Mouse (Mus musculus) cerebellum, postnatal 4 days (tissue): ENCODE data around the gene Nell2.

Experiments
- DNase-seq, 2 experiments: peaks; one replicate each; pipeline ENCODE4 v3.0.0; 2022; ENCODE audit warnings: low spot score in 2 of 2, mixed read lengths in 1 of 2

The Nell2 gene

DNA sequence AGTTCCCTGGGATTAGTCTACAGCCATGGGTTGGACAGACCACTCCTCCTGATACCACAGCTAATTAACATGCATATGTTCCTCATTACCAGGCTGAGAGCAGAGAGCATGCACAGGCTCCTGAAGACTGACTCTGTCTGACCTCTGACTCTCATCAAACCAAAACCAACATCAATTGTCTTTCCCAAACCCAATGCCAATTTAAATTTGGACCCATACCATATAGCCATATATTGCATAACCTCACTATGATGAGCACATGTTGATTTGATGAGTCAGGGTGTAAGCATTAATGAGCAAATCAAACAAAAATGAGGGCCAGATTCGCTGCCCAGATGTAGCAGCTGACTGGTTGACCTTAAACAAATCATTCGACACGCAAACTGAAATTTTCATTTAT, 51.9 kb downstream of the Nell2 start:
- no peak for DNase-seq

DNA sequence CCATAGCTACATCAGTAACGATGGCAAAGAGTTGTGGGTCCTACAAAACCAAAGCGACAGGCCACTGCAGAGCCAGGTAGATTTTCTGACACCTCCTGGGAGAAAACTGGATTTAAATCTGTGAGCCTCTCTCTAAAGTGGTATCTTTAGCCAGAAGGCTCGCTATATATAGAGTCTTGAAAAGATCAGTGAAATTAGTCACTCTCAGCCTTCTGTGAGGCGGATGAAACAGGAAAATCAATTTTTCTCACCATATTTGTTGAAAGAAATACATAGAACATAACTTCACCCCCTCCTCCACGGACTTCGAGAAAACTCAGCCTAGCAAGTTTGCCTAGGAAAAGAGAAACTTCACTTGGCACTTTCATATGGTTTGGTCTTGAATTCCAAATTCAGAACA, 54.4 kb downstream of the Nell2 start:
- DNase-seq, result no peak

GRCm38 (mm10) chr15:95467195-95467594, 61.2 kb downstream of the Nell2 start:
- no peak for DNase-seq

DNA sequence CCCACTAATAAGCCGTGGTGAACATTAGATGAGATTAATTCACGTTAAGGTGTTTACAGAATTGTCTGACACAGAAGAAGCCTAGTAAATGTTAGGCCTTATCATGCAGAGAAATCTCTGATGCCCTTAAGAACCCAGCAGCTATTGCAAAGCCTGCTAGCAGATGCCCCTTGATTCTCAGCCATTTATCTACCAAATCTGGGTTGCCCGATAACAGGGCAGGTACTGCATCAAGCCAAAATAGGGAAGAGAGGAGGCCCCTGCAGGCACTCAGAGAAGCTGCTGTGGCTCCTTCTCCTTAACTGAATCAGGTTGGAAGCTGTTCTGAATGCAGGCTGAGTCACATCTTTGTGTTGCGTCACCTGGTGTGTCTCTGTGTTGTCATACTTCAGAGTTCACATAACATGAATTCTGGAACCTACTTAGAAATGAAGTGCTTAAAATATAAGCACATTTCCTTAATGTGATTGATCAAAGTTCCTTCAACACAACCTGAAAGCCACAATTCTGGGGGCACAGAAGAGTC, 68.3 kb downstream of the Nell2 start:
- no peak for DNase-seq

DNA sequence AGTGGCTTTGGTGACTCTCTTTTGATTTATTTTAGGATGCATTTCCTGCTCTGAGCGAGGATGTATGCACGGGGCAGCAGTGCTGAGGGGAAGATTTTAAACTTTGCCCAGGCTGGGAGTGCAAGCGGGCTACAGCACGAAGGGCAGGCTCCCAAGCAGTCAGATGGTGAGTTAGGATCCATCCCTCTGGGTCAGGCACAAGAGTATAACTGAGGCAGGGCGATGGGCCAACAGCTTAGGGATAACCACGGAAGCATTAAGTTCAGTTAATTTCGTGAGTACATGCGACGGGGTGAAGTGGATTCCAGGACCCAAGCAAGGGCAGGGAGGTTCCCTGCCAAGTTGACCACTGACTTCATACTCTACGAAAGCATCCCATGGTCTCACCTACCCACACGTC, 83.8 kb downstream of the Nell2 start:
- DNase-seq, result no peak

DNA sequence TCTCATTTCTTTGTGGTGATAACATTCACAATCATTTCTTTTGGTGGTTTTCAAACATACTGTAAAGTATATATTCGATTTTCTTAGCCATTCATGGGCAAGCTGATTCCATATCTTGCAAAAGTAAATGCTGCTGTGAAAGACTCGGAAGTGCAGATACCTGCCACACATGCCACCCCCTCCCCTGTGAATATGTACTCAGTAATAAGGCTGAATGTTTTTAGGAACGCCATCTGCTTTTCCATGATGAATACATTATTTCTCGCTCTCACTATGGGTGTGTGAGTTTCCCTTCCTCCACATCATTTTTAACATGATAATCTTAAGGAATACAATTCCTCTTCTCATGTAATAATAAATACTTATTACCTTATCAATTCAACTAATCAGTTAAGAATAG, 90.6 kb downstream of the Nell2 start:
- no peak for DNase-seq

DNA sequence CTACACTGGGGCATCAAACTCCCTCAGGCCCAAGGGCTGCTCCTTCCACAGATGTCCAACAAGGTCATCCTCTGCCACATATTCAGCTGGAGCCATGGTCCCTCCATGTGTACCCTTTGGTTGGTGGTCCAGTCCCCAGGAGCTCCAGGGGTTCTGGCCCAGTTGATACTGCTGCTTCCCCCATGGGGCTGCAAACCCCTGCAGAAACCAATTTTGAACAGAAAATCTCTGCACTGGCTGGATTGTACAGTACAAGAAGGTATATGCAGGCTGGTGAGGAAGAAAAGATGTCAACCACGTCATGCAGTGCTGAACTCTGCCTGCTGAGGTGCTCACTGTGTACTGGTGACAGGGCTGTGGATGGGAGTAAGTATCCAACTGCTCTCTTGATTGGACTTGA, 92.1 kb downstream of the Nell2 start:
- no peak for DNase-seq

DNA sequence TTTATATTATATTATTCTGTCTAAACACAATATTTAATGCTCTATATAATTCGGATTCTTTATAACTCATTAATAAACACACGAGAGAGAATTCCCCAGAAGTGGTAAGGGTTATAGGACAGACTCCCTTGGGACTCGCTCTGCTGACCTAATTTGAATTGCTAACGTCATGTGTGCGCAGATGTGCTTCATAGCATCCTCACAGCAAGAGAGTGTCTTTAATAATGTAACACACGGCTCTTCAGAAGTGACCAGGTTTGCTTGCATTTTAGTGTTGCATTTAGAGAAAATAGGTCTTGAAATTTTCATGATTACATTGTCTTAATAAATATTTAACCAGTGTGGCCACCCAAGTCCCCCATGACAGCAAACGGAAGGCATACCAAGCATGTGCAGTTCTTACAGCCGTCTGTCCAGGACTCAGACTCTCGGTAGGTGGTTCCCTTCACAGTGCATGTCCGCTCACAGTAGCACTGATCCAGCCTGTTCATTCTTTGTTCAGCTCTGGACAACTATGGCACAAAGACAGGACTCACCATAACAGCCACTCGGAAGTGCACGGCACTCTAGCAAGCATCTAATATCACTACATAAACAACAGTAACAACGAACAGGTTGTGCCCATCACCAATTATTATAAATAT, 97.1 kb downstream of the Nell2 start:
- no peak for DNase-seq

DNA sequence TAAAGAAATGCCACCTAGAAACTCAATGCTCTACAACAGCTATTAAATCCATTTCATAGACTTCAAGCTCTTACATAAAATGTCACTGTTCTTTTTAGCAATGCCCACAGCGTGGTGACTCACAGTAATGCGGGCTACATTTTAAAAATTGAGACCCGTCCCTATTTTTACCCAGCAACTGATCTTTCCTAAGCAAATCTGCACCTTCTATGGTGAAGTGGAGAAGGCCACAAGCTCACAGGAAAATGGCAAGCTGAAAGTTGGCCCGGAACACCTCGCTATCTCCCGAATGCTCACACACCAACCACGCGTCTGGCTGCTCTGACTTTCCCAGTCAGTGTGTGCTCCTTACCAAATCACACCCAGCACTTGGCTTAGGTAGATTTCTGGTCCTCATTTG, 98.4 kb downstream of the Nell2 start:
- DNase-seq, result no peak

DNA sequence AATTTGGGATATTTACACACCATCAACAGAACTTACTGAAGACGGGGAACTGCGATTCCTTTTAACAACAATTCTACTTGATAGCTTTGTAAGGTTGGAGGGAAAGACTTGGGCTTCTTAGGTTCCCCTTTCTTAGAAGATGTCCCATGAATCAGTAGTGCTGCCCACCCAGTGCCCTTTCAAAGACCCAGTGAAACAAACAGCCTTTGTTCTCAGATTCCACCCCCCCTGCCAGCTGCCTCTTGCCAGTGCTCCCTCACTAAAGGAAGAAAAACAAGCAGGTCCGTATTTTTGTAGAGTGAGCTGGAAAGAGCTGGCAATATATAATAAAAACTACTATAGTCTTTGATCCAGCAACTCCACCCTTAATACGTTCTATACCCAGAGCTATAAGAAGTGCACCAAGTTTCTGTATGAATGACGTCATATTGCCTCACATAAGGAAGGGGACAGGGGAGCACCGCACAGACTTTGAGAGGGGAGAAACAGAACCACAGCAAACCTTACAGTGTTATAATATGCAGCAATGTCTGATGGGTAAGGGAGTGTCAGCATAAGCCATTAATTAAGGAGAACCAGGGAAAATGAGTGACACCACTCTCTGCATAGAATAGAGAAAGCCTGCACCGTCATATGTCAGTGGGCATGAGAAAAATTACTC, 100.2 kb downstream of the Nell2 start:
- no peak for DNase-seq

DNA sequence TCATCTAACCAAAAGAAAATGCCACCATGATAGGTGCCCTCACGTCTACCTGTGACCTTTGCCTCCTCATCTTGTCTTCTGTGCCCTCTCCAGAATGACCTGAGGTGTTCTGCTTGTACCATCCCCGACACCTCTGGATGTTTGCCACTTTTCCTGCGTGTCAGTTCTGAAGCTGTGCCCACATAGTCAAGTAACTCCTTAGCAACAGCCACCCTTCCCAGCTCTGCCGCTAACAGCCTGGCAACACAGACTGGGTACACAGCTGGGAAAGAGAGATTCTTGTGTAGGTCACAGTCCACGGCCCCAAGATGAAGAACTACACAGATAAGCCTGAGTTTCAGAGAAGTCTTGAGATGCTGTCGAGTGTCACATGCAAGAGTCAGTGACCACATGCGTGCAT, 103.3 kb downstream of the Nell2 start:
- no peak for DNase-seq

- no peak for DNase-seq
These were observed 106.0 kb downstream of the Nell2 start for GRCm38 (mm10) chr15:95422226-95422950.

DNA sequence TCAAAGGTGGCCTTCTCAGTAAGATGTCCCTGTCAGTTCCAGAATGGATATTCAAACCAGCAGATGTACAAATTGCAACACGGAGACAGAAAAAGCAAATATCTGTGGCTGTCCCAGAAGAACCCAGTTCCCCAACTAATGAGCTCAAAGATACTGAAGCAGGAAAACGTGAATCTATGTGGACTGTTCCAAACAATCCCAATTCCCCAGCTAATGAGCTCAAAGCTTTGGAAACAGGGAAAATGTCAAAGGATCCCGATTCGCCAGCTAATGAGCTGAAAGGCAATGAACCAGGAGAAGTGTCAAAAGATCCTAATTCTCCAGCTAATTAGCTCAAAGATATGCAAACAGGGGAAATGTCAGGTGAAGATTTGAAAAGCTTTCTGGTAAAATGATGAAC, 109.7 kb downstream of the Nell2 start:
- DNase-seq, result no peak

GRCm38 (mm10) chr15:95411949-95412741, 116.2 kb downstream of the Nell2 start:
- no peak for DNase-seq

DNA sequence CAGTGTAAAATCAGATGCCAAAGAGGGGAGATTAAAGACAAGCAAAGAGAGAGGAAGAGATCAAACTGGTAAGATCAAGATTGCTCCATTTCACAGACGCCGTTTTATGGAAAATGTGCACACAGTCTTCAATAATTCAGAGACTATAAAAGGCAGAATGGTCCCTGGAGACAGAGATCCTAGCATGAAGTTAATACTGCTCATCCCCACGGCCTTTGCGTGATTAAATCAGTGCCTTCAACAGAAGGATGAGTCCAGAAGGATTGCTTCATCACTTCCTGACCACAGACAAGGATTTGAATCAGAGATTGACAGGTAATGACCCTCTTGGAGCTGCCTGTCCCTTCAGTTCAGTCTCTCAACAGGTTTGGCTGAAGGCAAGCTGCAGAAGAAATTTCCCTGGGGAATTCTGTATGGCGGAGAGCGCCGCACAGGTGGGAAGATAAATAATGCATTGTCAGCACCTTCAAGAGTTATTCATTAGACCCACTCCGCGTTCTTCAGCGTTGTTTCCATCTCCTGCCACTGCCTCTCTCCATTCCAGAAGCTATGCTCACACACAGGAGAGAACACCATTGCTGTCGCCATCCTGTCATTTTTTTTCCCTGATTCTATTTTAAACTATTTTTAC, 118.0 kb downstream of the Nell2 start:
- DNase-seq, result no peak

- DNase-seq, result no peak
These were observed 138.0 kb downstream of the Nell2 start for GRCm38 (mm10) chr15:95390347-95390746.

DNA sequence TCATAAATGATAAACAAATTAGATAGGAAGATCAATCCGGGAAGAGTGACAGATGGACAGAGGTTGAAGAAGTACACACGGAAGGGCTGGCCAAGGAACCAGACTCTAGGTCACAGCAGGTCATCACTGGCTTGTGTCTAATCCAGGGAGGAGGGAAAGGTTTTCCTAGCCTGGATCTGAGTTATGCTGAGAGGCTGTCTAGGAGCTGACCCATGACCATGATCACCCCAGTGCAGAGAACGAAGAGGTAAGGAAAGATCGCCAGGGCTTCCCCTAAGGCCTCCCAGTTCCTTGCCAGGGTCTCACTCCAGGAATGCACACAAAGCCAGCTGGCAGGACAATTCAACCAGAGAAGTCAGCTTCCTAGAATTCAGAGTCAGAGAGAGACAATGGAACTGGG, 139.4 kb downstream of the Nell2 start:
- DNase-seq, result no peak

GRCm38 (mm10) chr15:95380859-95381258, 147.5 kb downstream of the Nell2 start:
- no peak for DNase-seq

- DNase-seq, result peak in 1 of 2 experiments; percentile 30
These were observed 157.5 kb downstream of the Nell2 start for GRCm38 (mm10) chr15:95370720-95371395.

GRCm38 (mm10) chr15:95368185-95368584, 160.2 kb downstream of the Nell2 start:
- DNase-seq, result no peak

DNA sequence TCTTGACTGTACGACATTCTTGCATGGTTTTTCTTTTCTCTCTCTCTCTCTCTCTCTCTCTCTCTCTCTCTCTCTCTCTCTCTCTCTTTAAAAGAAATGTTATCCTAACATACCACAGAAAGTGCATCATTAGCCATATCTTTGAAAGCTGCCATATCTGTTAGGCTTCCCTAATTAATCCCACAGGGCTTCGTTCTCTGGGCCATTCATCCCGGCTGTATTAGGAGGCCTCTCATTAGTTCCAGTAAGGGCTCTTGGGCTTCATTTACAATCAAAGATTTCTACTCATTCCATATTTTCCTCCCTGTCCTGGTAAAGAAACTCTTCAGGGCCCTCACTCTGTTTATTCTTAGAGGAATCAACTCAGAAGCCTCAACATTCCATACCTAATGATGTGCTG, 161.9 kb downstream of the Nell2 start:
- DNase-seq, result no peak
